Mouse (Mus musculus): Measurements from ENCODE around the gene Gm5478. TPM values are rescaled to one million over a fixed set of nuclear protein-coding genes. Genes with fewer than 3 reads are reported as not detected.

The Gm5478 gene
- polyA plus RNA-seq, 1 experiment from 2014 or later: not detected

- Histone ChIP-seq H3K36me3 (ENCODE audit: insufficient read depth) (no peaks in the 10 kb centered on the region), H3K4me2 (no peak overlapping the region), H3K9ac (no peak overlapping the region), H3K27ac (ENCODE audit: low read depth) (no peak overlapping the region), H3K4me3 (ENCODE audit: low read depth, low read length) (no peak overlapping the region), H3K4me1 (ENCODE audit: insufficient read depth) (no peaks in the 10 kb centered on the region), H3K9me3 (ENCODE audit: low read depth, low read length) (no peaks in the 10 kb centered on the region), H3K27me3 (ENCODE audit: insufficient read depth, low read length) (no peaks in the 10 kb centered on the region)
- ATAC-seq (ENCODE audit: insufficient read depth) (no peak), DNase-seq (no peak)
- no peak for TF ChIP-seq CTCF (IDR thresholded peaks at IDR 0.05; ENCODE audit: low read depth)
- WGBS: 42% methylated on average over 6 of the region's 6 CpGs
Measured at GRCm38 (mm10) chr15:101599123-101599522, 48.1 kb downstream of the Gm5478 start.

Small RNA genes within 50 kb of the gene (microRNA-seq; reads per million reads assigned to microRNA genes)
- not detected for gene Gm44342 (ENCODE audit: borderline number of aligned reads)
- gene Gm44383 (ENCODE audit: borderline number of aligned reads): not detected
- not detected for gene Gm44479 (ENCODE audit: borderline number of aligned reads)

Other genes starting within 250 kb of the Gm5478 start
- gene Krt7, start 236.3 kb downstream of the Gm5478 start, polyA plus RNA-seq (2014; fragmentation: Nextera tagmentation; extraction: Ambion mirVana): 108 and 114 TPM in 2 replicates
- gene Krt87, start 208.6 kb downstream of the Gm5478 start, polyA plus RNA-seq (2014; fragmentation: Nextera tagmentation; extraction: Ambion mirVana): 0.20 and 0.22 TPM in 2 replicates
- 0.22 TPM in 1 of 2 replicates, not detected in the other for gene Krt88, start 199.6 kb downstream of the Gm5478 start, polyA plus RNA-seq (2014; fragmentation: Nextera tagmentation; extraction: Ambion mirVana)
- not detected in 2 replicates for gene Krt81, start 183.6 kb downstream of the Gm5478 start, polyA plus RNA-seq (2014; fragmentation: Nextera tagmentation; extraction: Ambion mirVana)
- not detected in 2 replicates for gene Krt86, start 173.9 kb downstream of the Gm5478 start, polyA plus RNA-seq (2014; fragmentation: Nextera tagmentation; extraction: Ambion mirVana)
- gene Krt83, start 155.9 kb downstream of the Gm5478 start, polyA plus RNA-seq (2014; fragmentation: Nextera tagmentation; extraction: Ambion mirVana): 0.13 TPM in 1 of 2 replicates, not detected in the other
- gene Gm49425, start 130.1 kb downstream of the Gm5478 start, polyA plus RNA-seq (2014; fragmentation: Nextera tagmentation; extraction: Ambion mirVana): not detected in 2 replicates
- not detected in 2 replicates for gene Krt84, start 114.6 kb downstream of the Gm5478 start, polyA plus RNA-seq (2014; fragmentation: Nextera tagmentation; extraction: Ambion mirVana)
- not detected in 2 replicates for gene Krt82, start 96.7 kb downstream of the Gm5478 start, polyA plus RNA-seq (2014; fragmentation: Nextera tagmentation; extraction: Ambion mirVana)
- 0.07 TPM in 1 of 2 replicates, not detected in the other for gene Krt90, start 84.4 kb downstream of the Gm5478 start, polyA plus RNA-seq (2014; fragmentation: Nextera tagmentation; extraction: Ambion mirVana)
- not detected in 2 replicates for gene Krt75, start 73.5 kb downstream of the Gm5478 start, polyA plus RNA-seq (2014; fragmentation: Nextera tagmentation; extraction: Ambion mirVana)
- not detected in 2 replicates for gene Gm5414, start 19.2 kb downstream of the Gm5478 start, polyA plus RNA-seq (2014; fragmentation: Nextera tagmentation; extraction: Ambion mirVana)
- gene Krt6b, start 32.9 kb upstream of the Gm5478 start, polyA plus RNA-seq (2014; fragmentation: Nextera tagmentation; extraction: Ambion mirVana): not detected in 2 replicates
- not detected in 2 replicates for gene Krt6a, start 46.9 kb upstream of the Gm5478 start, polyA plus RNA-seq (2014; fragmentation: Nextera tagmentation; extraction: Ambion mirVana)
- gene Krt5, start 65.5 kb upstream of the Gm5478 start, polyA plus RNA-seq (2014; fragmentation: Nextera tagmentation; extraction: Ambion mirVana): not detected in 2 replicates
- gene Krt71, start 95.7 kb upstream of the Gm5478 start, polyA plus RNA-seq (2014; fragmentation: Nextera tagmentation; extraction: Ambion mirVana): not detected in 2 replicates
- not detected in 2 replicates for gene Krt72, start 139.1 kb upstream of the Gm5478 start, polyA plus RNA-seq (2014; fragmentation: Nextera tagmentation; extraction: Ambion mirVana)
- gene Krt73, start 155.0 kb upstream of the Gm5478 start, polyA plus RNA-seq (2014; fragmentation: Nextera tagmentation; extraction: Ambion mirVana): not detected in 2 replicates
- not detected in 2 replicates for gene Krt2, start 170.8 kb upstream of the Gm5478 start, polyA plus RNA-seq (2014; fragmentation: Nextera tagmentation; extraction: Ambion mirVana)
- 0.30 and 0.76 TPM in 2 replicates for gene Krt1, start 203.4 kb upstream of the Gm5478 start, polyA plus RNA-seq (2014; fragmentation: Nextera tagmentation; extraction: Ambion mirVana)
- not detected in 2 replicates for gene Krt77, start 222.3 kb upstream of the Gm5478 start, polyA plus RNA-seq (2014; fragmentation: Nextera tagmentation; extraction: Ambion mirVana)
- not detected in 2 replicates for gene Krt76, start 245.5 kb upstream of the Gm5478 start, polyA plus RNA-seq (2014; fragmentation: Nextera tagmentation; extraction: Ambion mirVana)

Data from lung, embryonic 14.5 days (tissue).